Mouse (Mus musculus): ENCODE data around the gene Cyp4f17.

GRCm38 (mm10) chr17:32522386-32522785 is 16.5 kb downstream of the Cyp4f17 start:
- no peak for TF ChIP-seq POLR2A (IDR thresholded peaks at IDR 0.05; ENCODE audit: insufficient read length, low read depth)
- no peak for TF ChIP-seq MAX (IDR thresholded peaks at IDR 0.05; ENCODE audit: low read depth)
- TF ChIP-seq MYOG (IDR thresholded peaks at IDR 0.05; ENCODE audit: control insufficient read depth in 1 of 3, insufficient read depth in 1 of 3, insufficient read length in 2 of 3, low read depth in 2 of 3), result no peak
